Mouse (Mus musculus): Measurements from ENCODE around the gene Tmem63c. TPM values are rescaled to one million over a fixed set of nuclear protein-coding genes. Genes with fewer than 3 reads are reported as not detected.

Gene Tmem63c
- polyA plus RNA-seq, 1 experiment from 2014 or later: 1.6 TPM

- Histone ChIP-seq H3K9me3 (replicated peaks) (no peaks in the 10 kb centered on the region), H3K27me3 (peaks cover 76% of the 10 kb centered on the region), H3K4me1 (peaks cover 34% of the 10 kb centered on the region), H3K4me3 (no peak overlapping the region), H3K4me2 (no peak overlapping the region), H3K9ac (no peak overlapping the region), H3K36me3 (ENCODE audit: poor library complexity, severe bottlenecking) (no peaks in the 10 kb centered on the region), H3K27ac (no peak overlapping the region)
- 51% methylated on average over 16 of the region's 16 CpGs for whole genome bisulfite sequencing
- ATAC-seq: no peak
Measured at GRCm38 (mm10) chr12:86988227-86988626, 32.9 kb upstream of the Tmem63c start.

GRCm38 (mm10) chr12:86989378-86989777 lies 31.8 kb upstream of the Tmem63c start:
- peaks cover 22% of the 10 kb centered on the region for H3K4me1 ChIP-seq
- no peaks in the 10 kb centered on the region for H3K36me3 ChIP-seq (ENCODE audit: poor library complexity, severe bottlenecking)
- H3K9ac ChIP-seq: no peak overlapping the region
- 4% methylated on average over 15 of the region's 15 CpGs for WGBS
- H3K4me3 ChIP-seq: peak overlapping the region; percentile 51
- peaks cover 65% of the 10 kb centered on the region for H3K27me3 ChIP-seq
- no peaks in the 10 kb centered on the region for H3K9me3 ChIP-seq (replicated peaks)
- ATAC-seq: peak; percentile 62
- H3K4me2 ChIP-seq: peak overlapping the region; percentile 76
- no peak overlapping the region for H3K27ac ChIP-seq

GRCm38 (mm10) chr12:86989890-86990754 lies 31.0 kb upstream of the Tmem63c start, which contains the start of gene Zdhhc22:
Gene Zdhhc22 (minus strand): TSS chr12:86990430.
- Histone ChIP-seq H3K4me2 (peak within 1 kb of the TSS; percentile 76), H3K4me1 (peaks cover 21% of the 10 kb centered on the region), H3K27ac (no peak within 1 kb of the TSS), H3K36me3 (ENCODE audit: poor library complexity, severe bottlenecking) (no peaks in the 10 kb centered on the region), H3K4me3 (peak within 1 kb of the TSS; percentile 51), H3K27me3 (peaks cover 61% of the 10 kb centered on the region), H3K9ac (peak within 1 kb of the TSS; percentile 66), H3K9me3 (replicated peaks) (no peaks in the 10 kb centered on the region)
- ATAC-seq: peak; percentile 86
- WGBS: 1% methylated on average over 48 of the region's 68 CpGs

- H3K9me3 ChIP-seq (replicated peaks): 0 out of 2 replicates have a peak, but pooled peaks cover 1% of the 10 kb centered on the region
- H3K27ac ChIP-seq: no peak overlapping the region
- no peak for ATAC-seq
- H3K9ac ChIP-seq: peak overlapping the region; percentile 66
- H3K36me3 ChIP-seq (ENCODE audit: poor library complexity, severe bottlenecking): no peaks in the 10 kb centered on the region
- peaks cover 58% of the 10 kb centered on the region for H3K27me3 ChIP-seq
- H3K4me2 ChIP-seq: peak overlapping the region; percentile 76
- H3K4me1 ChIP-seq: peaks cover 21% of the 10 kb centered on the region
- 40% methylated on average over 2 of the region's 2 CpGs for WGBS
- peak overlapping the region; percentile 51 for H3K4me3 ChIP-seq
Measured at GRCm38 (mm10) chr12:86990755-86991110, 30.4 kb upstream of the Tmem63c start.

GRCm38 (mm10) chr12:86994166-86994565 lies 27.0 kb upstream of the Tmem63c start:
- Histone ChIP-seq H3K4me1 (peaks cover 15% of the 10 kb centered on the region), H3K9me3 (replicated peaks) (0 out of 2 replicates have a peak, but pooled peaks cover 3% of the 10 kb centered on the region), H3K27me3 (peaks cover 29% of the 10 kb centered on the region), H3K27ac (no peak overlapping the region), H3K36me3 (ENCODE audit: poor library complexity, severe bottlenecking) (no peaks in the 10 kb centered on the region), H3K9ac (no peak overlapping the region), H3K4me3 (no peak overlapping the region), H3K4me2 (no peak overlapping the region)
- 36% methylated on average over 4 of the region's 4 CpGs for WGBS
- ATAC-seq: no peak

- Histone ChIP-seq H3K36me3 (ENCODE audit: poor library complexity, severe bottlenecking) (no peaks in the 10 kb centered on the region), H3K27me3 (peaks cover 23% of the 10 kb centered on the region), H3K9me3 (replicated peaks) (0 out of 2 replicates have a peak, but pooled peaks cover 3% of the 10 kb centered on the region), H3K4me3 (no peak overlapping the region), H3K9ac (no peak overlapping the region), H3K4me2 (no peak overlapping the region), H3K4me1 (peaks cover 9% of the 10 kb centered on the region), H3K27ac (no peak overlapping the region)
- ATAC-seq: no peak
- WGBS: 51% methylated on average over 3 of the region's 3 CpGs
Measured at GRCm38 (mm10) chr12:86994776-86995175, 26.4 kb upstream of the Tmem63c start.

GRCm38 (mm10) chr12:86995931-86996330 lies 25.2 kb upstream of the Tmem63c start:
- ATAC-seq: no peak
- Histone ChIP-seq H3K4me3 (no peak overlapping the region), H3K9ac (no peak overlapping the region), H3K4me1 (peaks cover 8% of the 10 kb centered on the region), H3K27ac (no peak overlapping the region), H3K36me3 (ENCODE audit: poor library complexity, severe bottlenecking) (no peaks in the 10 kb centered on the region), H3K4me2 (no peak overlapping the region), H3K27me3 (peaks cover 19% of the 10 kb centered on the region), H3K9me3 (replicated peaks) (0 out of 2 replicates have a peak, but pooled peaks cover 3% of the 10 kb centered on the region)
- WGBS: 81% methylated on average over 6 of the region's 6 CpGs

- ATAC-seq: no peak
- Histone ChIP-seq H3K27ac (no peak overlapping the region), H3K36me3 (ENCODE audit: poor library complexity, severe bottlenecking) (no peaks in the 10 kb centered on the region), H3K27me3 (0 out of 2 replicates have a peak, but pooled peaks cover 4% of the 10 kb centered on the region), H3K4me3 (no peak overlapping the region), H3K9me3 (replicated peaks) (0 out of 2 replicates have a peak, but pooled peaks cover 3% of the 10 kb centered on the region), H3K9ac (no peak overlapping the region), H3K4me1 (peaks cover 8% of the 10 kb centered on the region), H3K4me2 (no peak overlapping the region)
- WGBS: 91% methylated on average over 4 of the region's 4 CpGs
Measured at GRCm38 (mm10) chr12:86998699-86999098, 22.4 kb upstream of the Tmem63c start.

GRCm38 (mm10) chr12:86999283-86999820 lies 21.8 kb upstream of the Tmem63c start:
- Histone ChIP-seq H3K4me3 (no peak overlapping the region), H3K9me3 (replicated peaks) (0 out of 2 replicates have a peak, but pooled peaks cover 3% of the 10 kb centered on the region), H3K4me2 (no peak overlapping the region), H3K9ac (no peak overlapping the region), H3K4me1 (peaks cover 8% of the 10 kb centered on the region), H3K27me3 (0 out of 2 replicates have a peak, but pooled peaks cover 4% of the 10 kb centered on the region), H3K27ac (no peak overlapping the region), H3K36me3 (ENCODE audit: poor library complexity, severe bottlenecking) (no peaks in the 10 kb centered on the region)
- 78% methylated on average over 10 of the region's 10 CpGs for WGBS
- ATAC-seq: no peak

- Histone ChIP-seq H3K4me2 (no peak overlapping the region), H3K27me3 (no peaks in the 10 kb centered on the region), H3K9ac (no peak overlapping the region), H3K27ac (no peak overlapping the region), H3K36me3 (ENCODE audit: poor library complexity, severe bottlenecking) (no peaks in the 10 kb centered on the region), H3K4me3 (no peak overlapping the region), H3K9me3 (replicated peaks) (0 out of 2 replicates have a peak, but pooled peaks cover 3% of the 10 kb centered on the region), H3K4me1 (peaks cover 8% of the 10 kb centered on the region)
- 0 out of 2 replicates have a peak, but pooled peaks have one; percentile 28 for ATAC-seq
- 57% methylated on average over 5 of the region's 5 CpGs for WGBS
Measured at GRCm38 (mm10) chr12:87000151-87000839, 20.8 kb upstream of the Tmem63c start.

GRCm38 (mm10) chr12:87000840-87001176 lies 20.3 kb upstream of the Tmem63c start:
- H3K9me3 ChIP-seq (replicated peaks): 0 out of 2 replicates have a peak, but pooled peaks cover under 1% of the 10 kb centered on the region
- no peaks in the 10 kb centered on the region for H3K36me3 ChIP-seq (ENCODE audit: poor library complexity, severe bottlenecking)
- no peak overlapping the region for H3K27ac ChIP-seq
- H3K9ac ChIP-seq: no peak overlapping the region
- H3K4me1 ChIP-seq: peaks cover 8% of the 10 kb centered on the region
- no peak overlapping the region for H3K4me3 ChIP-seq
- no peak overlapping the region for H3K4me2 ChIP-seq
- no peaks in the 10 kb centered on the region for H3K27me3 ChIP-seq
- peak; percentile 56; the same call in 1 of the 2 replicates for ATAC-seq
- WGBS: 30% methylated on average over 6 of the region's 6 CpGs

GRCm38 (mm10) chr12:87002209-87002608 lies 18.9 kb upstream of the Tmem63c start:
- Histone ChIP-seq H3K9me3 (replicated peaks) (no peaks in the 10 kb centered on the region), H3K4me1 (peaks cover 8% of the 10 kb centered on the region), H3K27me3 (no peaks in the 10 kb centered on the region), H3K9ac (no peak overlapping the region), H3K4me2 (no peak overlapping the region), H3K27ac (no peak overlapping the region), H3K4me3 (no peak overlapping the region), H3K36me3 (ENCODE audit: poor library complexity, severe bottlenecking) (no peaks in the 10 kb centered on the region)
- WGBS: 66% methylated on average over 7 of the region's 7 CpGs
- no peak for ATAC-seq
